Mouse (Mus musculus): ENCODE measurements around the gene Car15. TPM values are rescaled to one million over a fixed set of nuclear protein-coding genes. Genes with fewer than 3 reads are reported as not detected.

Gene Car15
- polyA plus RNA-seq, 1 experiment from 2014 or later: 0.58 TPM

DNA sequence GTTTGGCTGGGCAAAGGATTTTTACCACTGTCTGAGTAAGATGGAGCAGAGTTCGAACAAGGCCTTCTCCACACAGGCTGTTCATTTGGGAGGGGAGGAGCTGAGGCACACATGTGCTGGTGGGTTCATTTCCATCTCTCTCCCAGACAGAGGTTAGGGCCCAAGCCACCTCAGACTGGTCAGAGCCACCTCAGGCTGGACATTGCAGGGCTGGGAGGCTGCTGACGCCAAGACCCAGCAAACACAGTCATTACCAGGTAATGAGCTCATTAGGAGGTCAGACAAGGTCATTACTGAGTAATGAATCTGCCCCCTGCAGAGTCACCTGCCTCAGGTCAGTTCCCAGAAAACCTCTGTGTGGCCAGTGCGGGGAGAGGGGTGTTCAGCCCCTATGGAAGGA, 9.3 kb downstream of the Car15 start:
- Histone ChIP-seq H3K27me3 (ENCODE audit: control insufficient read depth, insufficient read depth, low read depth, low read length) (peaks cover 42% of the 10 kb centered on the region), H3K9ac (ENCODE audit: low read depth, low read length) (no peak overlapping the region), H3K4me2 (ENCODE audit: low read depth, low read length) (no peak overlapping the region), H3K9me3 (replicated peaks; ENCODE audit: control insufficient read depth, low read length) (no peaks in the 10 kb centered on the region), H3K36me3 (ENCODE audit: control insufficient read depth, insufficient read depth) (no peaks in the 10 kb centered on the region), H3K27ac (ENCODE audit: low read length) (no peak overlapping the region), H3K4me3 (ENCODE audit: low read depth, low read length) (no peak overlapping the region), H3K4me1 (ENCODE audit: control insufficient read depth, low read depth, low read length) (no peaks in the 10 kb centered on the region; the same call in 1 of the 2 replicates)
- ATAC-seq (ENCODE audit: low read depth): no peak
- 60% methylated on average over 3 of the region's 3 CpGs for WGBS (ENCODE audit: insufficient replicate concordance)

- H3K9me3 ChIP-seq (replicated peaks; ENCODE audit: control insufficient read depth, low read length): no peaks in the 10 kb centered on the region
- H3K27ac ChIP-seq (ENCODE audit: low read length): no peak overlapping the region
Measured at GRCm38 (mm10) chr16:17828229-17828628, 9.9 kb downstream of the Car15 start.

GRCm38 (mm10) chr16:17826500-17826899, 11.7 kb downstream of the Car15 start:
- ATAC-seq (ENCODE audit: low read depth): no peak
- H3K4me1 ChIP-seq (ENCODE audit: control insufficient read depth, low read depth, low read length): no peaks in the 10 kb centered on the region
- no peaks in the 10 kb centered on the region for H3K9me3 ChIP-seq (replicated peaks; ENCODE audit: control insufficient read depth, low read length)
- H3K27ac ChIP-seq (ENCODE audit: low read length): no peak overlapping the region
- H3K9ac ChIP-seq (ENCODE audit: low read depth, low read length): no peak overlapping the region
- no peak overlapping the region for H3K4me2 ChIP-seq (ENCODE audit: low read depth, low read length)
- no peaks in the 10 kb centered on the region for H3K36me3 ChIP-seq (ENCODE audit: control insufficient read depth, insufficient read depth)
- WGBS (ENCODE audit: insufficient replicate concordance): 69% methylated on average over 2 of the region's 2 CpGs
- peaks cover 18% of the 10 kb centered on the region for H3K27me3 ChIP-seq (ENCODE audit: control insufficient read depth, insufficient read depth, low read depth, low read length)
- no peak overlapping the region for H3K4me3 ChIP-seq (ENCODE audit: low read depth, low read length)

More at GRCm38 (mm10) chr16:17828229-17828628, 9.9 kb downstream of the Car15 start:
- H3K4me1 ChIP-seq (ENCODE audit: control insufficient read depth, low read depth, low read length): no peaks in the 10 kb centered on the region; the same call in 1 of the 2 replicates
- ATAC-seq (ENCODE audit: low read depth): no peak
- no peak overlapping the region for H3K4me3 ChIP-seq (ENCODE audit: low read depth, low read length)
- 22% methylated on average over 2 of the region's 2 CpGs for WGBS (ENCODE audit: insufficient replicate concordance)
- H3K27me3 ChIP-seq (ENCODE audit: control insufficient read depth, insufficient read depth, low read depth, low read length): peaks cover 35% of the 10 kb centered on the region
- no peak overlapping the region for H3K9ac ChIP-seq (ENCODE audit: low read depth, low read length)
- H3K36me3 ChIP-seq (ENCODE audit: control insufficient read depth, insufficient read depth): no peaks in the 10 kb centered on the region
- no peak overlapping the region for H3K4me2 ChIP-seq (ENCODE audit: low read depth, low read length)

DNA sequence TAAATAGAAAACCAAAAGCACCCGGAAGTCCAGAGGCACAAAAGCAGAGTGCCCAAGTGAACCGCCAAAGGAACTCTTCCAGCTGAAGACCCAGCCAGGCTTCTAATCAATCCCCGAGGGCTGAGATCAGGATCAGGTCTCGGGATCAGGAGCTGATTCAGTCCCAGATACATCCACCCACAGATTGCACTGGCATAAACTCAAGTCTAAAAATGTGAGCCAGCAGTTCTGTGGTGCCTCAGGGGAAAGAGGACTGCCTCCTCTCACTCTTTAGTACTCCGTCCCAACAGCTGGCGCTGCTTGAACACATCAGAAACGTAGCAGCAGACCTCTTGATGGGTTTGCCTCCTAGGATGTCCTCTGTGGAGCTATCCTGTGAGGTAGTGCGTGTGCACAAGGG, 21.6 kb downstream of the Car15 start:
- H3K4me2 ChIP-seq (ENCODE audit: low read depth, low read length): no peak overlapping the region
- H3K4me3 ChIP-seq (ENCODE audit: low read depth, low read length): no peak overlapping the region
- no peaks in the 10 kb centered on the region for H3K36me3 ChIP-seq (ENCODE audit: control insufficient read depth, insufficient read depth)
- no peak overlapping the region for H3K27ac ChIP-seq (ENCODE audit: low read length)
- no peaks in the 10 kb centered on the region for H3K9me3 ChIP-seq (replicated peaks; ENCODE audit: control insufficient read depth, low read length)
- no peak overlapping the region for H3K9ac ChIP-seq (ENCODE audit: low read depth, low read length)
- no peak for ATAC-seq (ENCODE audit: low read depth)
- H3K27me3 ChIP-seq (ENCODE audit: control insufficient read depth, insufficient read depth, low read depth, low read length): peaks cover 37% of the 10 kb centered on the region
- H3K4me1 ChIP-seq (ENCODE audit: control insufficient read depth, low read depth, low read length): peaks cover 3% of the 10 kb centered on the region; the same call in 1 of the 2 replicates
- 63% methylated on average over 8 of the region's 8 CpGs for WGBS (ENCODE audit: insufficient replicate concordance)

GRCm38 (mm10) chr16:17815411-17816402, 22.5 kb downstream of the Car15 start:
- 4% methylated on average over 63 of the region's 63 CpGs for WGBS (ENCODE audit: insufficient replicate concordance)
- Histone ChIP-seq H3K27me3 (ENCODE audit: control insufficient read depth, insufficient read depth, low read depth, low read length) (peaks cover 34% of the 10 kb centered on the region), H3K9ac (ENCODE audit: low read depth, low read length) (peak overlapping the region; percentile 26), H3K4me1 (ENCODE audit: control insufficient read depth, low read depth, low read length) (peaks cover 3% of the 10 kb centered on the region; the same call in 1 of the 2 replicates), H3K36me3 (ENCODE audit: control insufficient read depth, insufficient read depth) (no peaks in the 10 kb centered on the region), H3K4me3 (ENCODE audit: low read depth, low read length) (peak overlapping the region; percentile 42), H3K4me2 (ENCODE audit: low read depth, low read length) (peak overlapping the region; percentile 70), H3K9me3 (replicated peaks; ENCODE audit: control insufficient read depth, low read length) (no peaks in the 10 kb centered on the region), H3K27ac (ENCODE audit: low read length) (no peak overlapping the region)
- peak; percentile 78 for ATAC-seq (ENCODE audit: low read depth)

- Histone ChIP-seq H3K27me3 (ENCODE audit: control insufficient read depth, insufficient read depth, low read depth, low read length) (peaks cover 53% of the 10 kb centered on the region), H3K4me1 (ENCODE audit: control insufficient read depth, low read depth, low read length) (peaks cover 3% of the 10 kb centered on the region; the same call in 1 of the 2 replicates), H3K9me3 (replicated peaks; ENCODE audit: control insufficient read depth, low read length) (no peaks in the 10 kb centered on the region), H3K4me3 (ENCODE audit: low read depth, low read length) (no peak overlapping the region), H3K36me3 (ENCODE audit: control insufficient read depth, insufficient read depth) (no peaks in the 10 kb centered on the region), H3K27ac (ENCODE audit: low read length) (no peak overlapping the region), H3K4me2 (ENCODE audit: low read depth, low read length) (no peak overlapping the region), H3K9ac (ENCODE audit: low read depth, low read length) (no peak overlapping the region)
- no peak for ATAC-seq (ENCODE audit: low read depth)
- WGBS (ENCODE audit: insufficient replicate concordance): 46% methylated on average over 4 of the region's 4 CpGs
Measured at GRCm38 (mm10) chr16:17813173-17813572, 25.0 kb downstream of the Car15 start.

GRCm38 (mm10) chr16:17812120-17812519, 26.0 kb downstream of the Car15 start:
- peaks cover 62% of the 10 kb centered on the region for H3K27me3 ChIP-seq (ENCODE audit: control insufficient read depth, insufficient read depth, low read depth, low read length)
- ATAC-seq (ENCODE audit: low read depth): no peak
- WGBS (ENCODE audit: insufficient replicate concordance): 4% methylated on average over 5 of the region's 5 CpGs

GRCm38 (mm10) chr16:17809711-17810110, 28.5 kb downstream of the Car15 start:
- Histone ChIP-seq H3K4me3 (ENCODE audit: low read depth, low read length) (no peak overlapping the region), H3K27ac (ENCODE audit: low read length) (no peak overlapping the region), H3K36me3 (ENCODE audit: control insufficient read depth, insufficient read depth) (no peaks in the 10 kb centered on the region), H3K4me2 (ENCODE audit: low read depth, low read length) (no peak overlapping the region), H3K4me1 (ENCODE audit: control insufficient read depth, low read depth, low read length) (peaks cover 11% of the 10 kb centered on the region), H3K9ac (ENCODE audit: low read depth, low read length) (no peak overlapping the region), H3K9me3 (replicated peaks; ENCODE audit: control insufficient read depth, low read length) (no peaks in the 10 kb centered on the region), H3K27me3 (ENCODE audit: control insufficient read depth, insufficient read depth, low read depth, low read length) (peaks cover 66% of the 10 kb centered on the region)
- 31% methylated on average over 7 of the region's 7 CpGs for WGBS (ENCODE audit: insufficient replicate concordance)
- ATAC-seq (ENCODE audit: low read depth): no peak

More at GRCm38 (mm10) chr16:17812120-17812519, 26.0 kb downstream of the Car15 start:
- H3K36me3 ChIP-seq (ENCODE audit: control insufficient read depth, insufficient read depth): no peaks in the 10 kb centered on the region
- H3K9ac ChIP-seq (ENCODE audit: low read depth, low read length): no peak overlapping the region
- no peak overlapping the region for H3K4me3 ChIP-seq (ENCODE audit: low read depth, low read length)
- no peak overlapping the region for H3K27ac ChIP-seq (ENCODE audit: low read length)
- no peak overlapping the region for H3K4me2 ChIP-seq (ENCODE audit: low read depth, low read length)
- H3K4me1 ChIP-seq (ENCODE audit: control insufficient read depth, low read depth, low read length): peaks cover 5% of the 10 kb centered on the region
- H3K9me3 ChIP-seq (replicated peaks; ENCODE audit: control insufficient read depth, low read length): no peaks in the 10 kb centered on the region

DNA sequence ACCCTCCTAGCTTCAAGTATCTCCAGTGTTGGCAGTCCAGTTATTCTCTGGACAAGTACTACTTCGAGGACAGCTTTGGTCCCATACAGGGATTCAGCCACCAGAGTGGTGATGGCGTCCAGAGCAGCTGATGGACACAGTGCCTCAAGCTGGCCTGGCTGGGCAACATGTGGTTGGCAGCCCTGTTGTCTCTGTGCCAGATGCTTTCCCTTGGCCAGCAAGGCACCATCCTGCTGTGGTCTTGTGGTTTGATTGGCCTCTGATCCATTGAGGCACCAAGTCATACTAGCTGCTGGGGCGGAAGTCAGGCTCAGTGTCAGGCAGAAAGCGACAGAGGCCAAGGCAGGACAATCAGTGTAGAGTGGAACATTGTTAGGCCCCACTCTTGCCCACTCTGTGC, 29.0 kb downstream of the Car15 start:
- Histone ChIP-seq H3K36me3 (ENCODE audit: control insufficient read depth, insufficient read depth) (no peaks in the 10 kb centered on the region), H3K27me3 (ENCODE audit: control insufficient read depth, insufficient read depth, low read depth, low read length) (peaks cover 69% of the 10 kb centered on the region), H3K27ac (ENCODE audit: low read length) (no peak overlapping the region), H3K9me3 (replicated peaks; ENCODE audit: control insufficient read depth, low read length) (no peaks in the 10 kb centered on the region), H3K4me2 (ENCODE audit: low read depth, low read length) (no peak overlapping the region), H3K4me1 (ENCODE audit: control insufficient read depth, low read depth, low read length) (peaks cover 16% of the 10 kb centered on the region), H3K4me3 (ENCODE audit: low read depth, low read length) (no peak overlapping the region), H3K9ac (ENCODE audit: low read depth, low read length) (no peak overlapping the region)
- ATAC-seq (ENCODE audit: low read depth): no peak
- WGBS (ENCODE audit: insufficient replicate concordance): 55% methylated on average over 4 of the region's 4 CpGs
